Mouse (Mus musculus) right cerebral cortex, postnatal 10 days (tissue): Measurements from ENCODE around the gene Olfr128.
"Not testable (repeated sequence)": the region's sequence is repeated elsewhere in the genome, so short reads cannot be mapped to it uniquely, and the experiment has no call there.

ENCODE experiments used
- DNase-seq, 2 experiments: peaks; one replicate each; pipeline ENCODE4 v3.0.0; 2021; ENCODE audit warnings: low spot score in 2 of 2

Olfr128 gene

DNA sequence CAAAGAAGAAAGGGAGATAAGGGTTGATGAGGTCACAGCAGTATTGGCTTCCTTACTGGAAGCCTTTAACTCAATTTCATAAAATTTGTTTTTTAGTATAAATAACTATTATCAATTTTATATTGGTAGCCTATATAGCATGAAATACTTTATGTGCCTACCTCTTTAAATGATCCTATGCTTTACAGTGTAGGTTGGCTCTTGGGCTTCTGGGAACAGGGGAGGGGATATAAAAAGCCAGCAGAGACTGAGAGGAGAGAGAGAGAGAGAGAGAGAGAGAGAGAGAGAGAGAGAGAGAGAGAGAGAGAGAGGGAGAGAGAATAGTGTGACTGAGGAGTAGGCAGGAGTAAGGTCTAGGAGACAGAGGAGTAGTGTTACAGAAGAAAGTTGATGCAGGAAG, at the start of gene Olfr128:
Olfr128 (plus strand) TSS at position 301 of the 400 bp plus-strand sequence.
- DNase-seq = no peak

DNA sequence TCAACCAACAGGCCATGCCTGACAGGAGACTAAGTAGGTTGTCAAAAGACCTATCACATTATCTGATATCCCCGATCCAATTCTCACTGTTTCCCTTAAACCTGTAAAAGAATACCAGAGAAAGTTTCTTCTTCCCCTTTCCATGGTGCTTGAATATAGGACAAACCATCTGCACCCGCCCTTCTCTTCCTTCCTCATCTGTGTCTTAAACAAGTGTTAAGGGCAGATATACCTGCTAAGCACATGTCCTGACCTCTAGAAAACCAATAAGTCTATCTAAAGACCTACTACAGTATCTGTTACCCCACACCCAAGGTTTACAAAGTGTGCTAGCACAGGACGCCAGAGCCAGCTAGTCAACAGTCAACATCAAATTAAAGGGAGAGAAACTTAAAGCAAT, 46.5 kb upstream of the Olfr128 start:
- DNase-seq = no peak

DNA sequence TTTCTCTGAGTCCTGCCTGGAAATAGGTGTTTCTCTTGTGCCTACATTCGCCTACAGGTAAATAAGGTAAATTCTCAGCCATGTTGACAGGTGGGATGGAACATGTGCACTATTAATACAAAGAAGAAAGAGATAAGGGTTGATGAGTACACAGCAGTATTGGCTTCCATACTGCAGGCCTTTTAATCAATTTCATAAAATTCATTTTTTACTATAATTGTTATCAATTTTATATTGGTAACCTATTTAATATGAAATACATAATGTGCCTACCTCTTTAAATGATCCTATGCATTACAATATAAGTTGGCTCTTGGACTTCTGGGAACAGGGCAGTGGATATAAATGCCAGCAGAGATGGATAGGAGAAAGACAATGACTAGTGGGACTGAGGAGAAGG, 20.2 kb upstream of the Olfr128 start, which contains the start of gene Olfr127:
Olfr127 (plus strand) TSS at position 301 of the 400 bp plus-strand sequence.
- DNase-seq = no peak

DNA sequence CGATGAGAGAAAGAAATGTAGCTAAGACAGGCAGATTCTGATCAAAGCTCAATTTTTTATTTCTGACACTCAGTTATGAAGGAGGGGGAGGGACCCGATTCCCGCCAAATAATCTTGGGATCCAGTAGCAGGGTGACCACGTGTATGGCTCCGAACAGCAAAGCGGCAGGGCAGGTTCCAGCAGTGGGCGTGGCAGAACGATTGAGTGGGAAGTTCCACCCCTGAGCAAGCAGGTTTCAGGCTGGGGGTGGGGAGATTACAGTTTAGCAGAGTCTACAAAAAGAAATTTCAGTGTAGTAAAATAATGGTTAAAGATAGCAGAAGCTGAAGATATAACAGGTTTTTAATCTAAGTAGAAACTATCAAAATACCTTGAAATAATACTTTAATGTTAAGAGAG, 13.5 kb upstream of the Olfr128 start:
- DNase-seq = not testable (repeated sequence)

DNA sequence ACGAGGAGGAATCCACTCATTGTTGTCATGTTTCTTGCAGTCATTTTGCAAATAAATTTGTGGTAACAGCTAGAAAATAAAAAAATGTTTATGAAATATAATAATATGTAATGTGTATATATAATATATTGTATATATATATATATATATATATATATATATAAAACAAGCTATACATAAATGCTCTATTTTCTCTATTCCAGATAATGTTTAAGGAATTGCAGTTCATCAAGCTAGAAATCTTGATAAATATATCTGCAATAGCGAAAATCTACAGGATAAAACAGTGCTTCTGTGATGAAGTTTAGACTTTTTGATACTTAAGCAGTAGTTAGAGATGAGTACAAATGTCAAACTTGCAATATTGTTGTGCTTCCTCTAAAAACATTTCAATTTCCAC, 32.6 kb downstream of the Olfr128 start, which contains the start of gene Olfr761:
Olfr761 (minus strand) TSS at position 101 of the 400 bp plus-strand sequence.
- no peak for DNase-seq

DNA sequence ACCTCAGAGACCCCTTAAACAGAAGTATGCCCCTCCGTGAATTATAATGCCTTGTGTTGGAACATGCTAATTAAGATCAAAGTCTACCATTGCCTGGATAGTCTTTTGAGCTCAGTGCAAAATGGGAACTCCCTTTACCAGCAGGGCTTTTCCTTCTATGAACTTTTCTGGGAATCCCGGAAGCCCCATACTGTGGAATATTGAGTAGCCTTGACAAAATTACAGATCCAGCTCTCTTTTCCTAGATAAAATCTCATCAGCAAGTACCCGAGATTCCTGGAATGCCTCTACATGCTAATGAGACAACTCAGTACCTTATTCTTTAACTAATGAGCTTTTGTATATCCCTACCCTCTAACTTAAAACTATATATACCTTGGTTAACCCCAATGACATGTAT, 53.2 kb downstream of the Olfr128 start:
- DNase-seq = no peak
